Mouse (Mus musculus): ENCODE results near the gene Ccnyl1.
"Not testable (repeated sequence)": the region's sequence is repeated elsewhere in the genome, so short reads cannot be mapped to it uniquely, and the experiment has no call there.

Ccnyl1 gene

GRCm38 (mm10) chr1:64690213-64691013 is at the start of gene Ccnyl1:
Gene Ccnyl1 (plus strand): TSS chr1:64690455.
- DNase-seq: peak; percentile 98

- DNase-seq: no peak
These were observed 49.2 kb upstream of the Ccnyl1 start for GRCm38 (mm10) chr1:64641069-64641468.

- not testable (repeated sequence) for DNase-seq
These were observed 47.7 kb upstream of the Ccnyl1 start for GRCm38 (mm10) chr1:64642541-64642940.

GRCm38 (mm10) chr1:64644513-64644912 is 45.7 kb upstream of the Ccnyl1 start:
- DNase-seq: no peak

- DNase-seq: no peak
These were observed 40.7 kb upstream of the Ccnyl1 start for GRCm38 (mm10) chr1:64649362-64650124.

GRCm38 (mm10) chr1:64653701-64654100 is 36.6 kb upstream of the Ccnyl1 start:
- DNase-seq: no peak

GRCm38 (mm10) chr1:64655415-64655814 is 34.8 kb upstream of the Ccnyl1 start:
- no peak for DNase-seq

GRCm38 (mm10) chr1:64656423-64657129 is 33.7 kb upstream of the Ccnyl1 start:
- DNase-seq: no peak

GRCm38 (mm10) chr1:64658876-64659275 is 31.4 kb upstream of the Ccnyl1 start:
- no peak for DNase-seq

GRCm38 (mm10) chr1:64667111-64667633 is 23.1 kb upstream of the Ccnyl1 start:
- DNase-seq: no peak

GRCm38 (mm10) chr1:64669451-64669850 is 20.8 kb upstream of the Ccnyl1 start:
- no peak for DNase-seq

GRCm38 (mm10) chr1:64673931-64674330 is 16.3 kb upstream of the Ccnyl1 start:
- no peak for DNase-seq

GRCm38 (mm10) chr1:64676060-64676839 is 14.0 kb upstream of the Ccnyl1 start:
- DNase-seq: no peak

GRCm38 (mm10) chr1:64681499-64681898 is 8.8 kb upstream of the Ccnyl1 start:
- no peak for DNase-seq

- no peak for DNase-seq
These were observed 7.2 kb upstream of the Ccnyl1 start for GRCm38 (mm10) chr1:64683039-64683438.

GRCm38 (mm10) chr1:64684440-64684839 is 5.8 kb upstream of the Ccnyl1 start:
- no peak for DNase-seq

GRCm38 (mm10) chr1:64688046-64688445 is 2.2 kb upstream of the Ccnyl1 start:
- DNase-seq: no peak

- DNase-seq: no peak
These were observed 568 bp upstream of the Ccnyl1 start for GRCm38 (mm10) chr1:64689561-64690212.

GRCm38 (mm10) chr1:64691121-64691551 is 881 bp downstream of the Ccnyl1 start:
- no peak for DNase-seq

- no peak for DNase-seq
These were observed 1.3 kb downstream of the Ccnyl1 start for GRCm38 (mm10) chr1:64691581-64691980.

GRCm38 (mm10) chr1:64695156-64695555 is 4.9 kb downstream of the Ccnyl1 start:
- DNase-seq: no peak

GRCm38 (mm10) chr1:64701780-64702179 is 11.5 kb downstream of the Ccnyl1 start:
- no peak for DNase-seq
